Mouse (Mus musculus): Measurements from ENCODE around the gene Pecr.

GRCm38 (mm10) chr1:72218626-72219025 lies 65.5 kb downstream of the Pecr start:
- TF ChIP-seq POLR2A (IDR thresholded peaks at IDR 0.05; ENCODE audit: low read depth, low read length) (no peak), CTCF (IDR thresholded peaks at IDR 0.05; ENCODE audit: borderline replicate concordance, insufficient read depth, low read length) (no peak)

All from embryonic fibroblast, embryonic 13.5 days (primary cell).